Mouse (Mus musculus) E14TG2a.4 (cell line): ENCODE measurements around the gene Ythdf2.
A peak's percentile ranks its signal among the peaks of the same experiment; 100 is the strongest.

Source experiments
- H3K27me3 ChIP-seq: 2 replicates; pipeline ENCODE4 v1.6.1; 2014; ENCODE audit warnings: low read length, control low read depth; ENCODE audit not compliant: insufficient read depth
- H3K36me3 ChIP-seq: 2 replicates; pipeline ENCODE4 v1.6.1; 2014; ENCODE audit warnings: low read length, control low read depth; ENCODE audit not compliant: insufficient read depth
- H3K4me1 ChIP-seq: replicated peaks from 2 replicates; pipeline ENCODE4 v1.6.1; 2014; ENCODE audit warnings: low read depth, low read length, control low read depth
- H3K4me3 ChIP-seq: replicated peaks from 2 replicates; pipeline ENCODE4 v1.5.1; 2014; ENCODE audit warnings: mild to moderate bottlenecking, low read length
- H3K9me3 ChIP-seq: 2 replicates; pipeline ENCODE4 v1.6.1; 2014; ENCODE audit warnings: low read length, control low read depth
- CTCF ChIP-seq: conservative IDR thresholded peaks from 2 replicates; pipeline ENCODE4 v1.5.1; 2014; ENCODE audit warnings: low read length
- NANOG ChIP-seq: IDR thresholded peaks from 2 replicates; pipeline ENCODE4 v1.6.1; 2014; ENCODE audit warnings: borderline replicate concordance, low read length, mixed read lengths
- POU5F1 ChIP-seq: IDR thresholded peaks from 2 replicates; pipeline ENCODE4 v1.6.1; 2014; ENCODE audit warnings: low read length, borderline replicate concordance

The Ythdf2 gene

DNA sequence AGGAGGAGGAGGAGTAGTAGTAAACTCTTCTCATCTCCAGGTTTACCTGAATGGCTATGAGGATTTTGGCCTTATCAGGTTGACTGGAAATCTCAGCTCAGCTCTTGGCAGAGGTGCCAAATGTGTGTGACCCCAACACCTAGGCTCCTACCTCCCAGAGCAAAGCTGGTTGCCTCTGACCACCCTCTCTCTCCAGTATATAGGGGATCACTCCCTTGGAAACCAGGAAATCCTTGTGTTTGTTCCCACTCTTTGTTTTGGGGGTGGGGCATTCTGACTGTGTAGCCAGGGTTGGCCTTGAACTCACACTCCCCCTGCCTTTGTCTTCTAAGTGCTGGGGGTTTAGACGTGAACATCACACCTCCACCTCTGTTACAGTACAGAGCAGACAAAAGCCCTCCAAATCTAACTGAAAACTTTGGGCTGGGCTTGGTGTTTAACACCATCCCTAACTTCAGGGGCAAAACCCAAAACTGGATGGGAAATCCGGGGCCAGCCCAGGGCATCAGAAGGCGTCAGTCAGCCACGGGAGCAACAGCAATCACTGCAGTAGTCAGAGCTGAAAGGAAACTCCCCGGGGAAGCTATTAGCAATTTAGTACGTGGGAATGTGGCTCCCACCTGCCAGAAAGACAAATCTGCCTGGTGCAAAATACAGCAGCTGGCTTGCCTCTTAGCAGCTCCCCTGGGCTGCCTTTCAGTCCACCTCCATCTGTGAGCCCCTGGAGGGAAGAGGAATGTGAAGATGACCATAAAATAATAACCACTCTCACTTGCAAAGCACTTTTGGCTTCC, 57.0 kb downstream of the Ythdf2 start:
- TF ChIP-seq CTCF (no peak), NANOG (peak; percentile 100), POU5F1 (no peak)

GRCm38 (mm10) chr4:132151673-132152072, 60.4 kb downstream of the Ythdf2 start:
- TF ChIP-seq CTCF (no peak), POU5F1 (no peak), NANOG (no peak)
- peaks cover 25% of the 10 kb centered on the region for H3K4me1 ChIP-seq
- no peak overlapping the region for H3K4me3 ChIP-seq
- H3K9me3 ChIP-seq = peaks cover 4% of the 10 kb centered on the region
- peaks cover 47% of the 10 kb centered on the region for H3K27me3 ChIP-seq
- no peaks in the 10 kb centered on the region for H3K36me3 ChIP-seq

More for the DNA sequence above, 57.0 kb downstream of the Ythdf2 start:
- H3K36me3 ChIP-seq = no peaks in the 10 kb centered on the region
- no peak overlapping the region for H3K4me3 ChIP-seq
- peaks cover 9% of the 10 kb centered on the region for H3K9me3 ChIP-seq
- H3K27me3 ChIP-seq = peaks cover 60% of the 10 kb centered on the region
- peaks cover 37% of the 10 kb centered on the region for H3K4me1 ChIP-seq

GRCm38 (mm10) chr4:132146201-132146600, 65.9 kb downstream of the Ythdf2 start:
- TF ChIP-seq POU5F1 = no peak
- peak; percentile 19 for TF ChIP-seq CTCF
- peaks cover 18% of the 10 kb centered on the region for H3K4me1 ChIP-seq
- H3K27me3 ChIP-seq = peaks cover 77% of the 10 kb centered on the region
- H3K9me3 ChIP-seq = no peaks in the 10 kb centered on the region
- H3K36me3 ChIP-seq = no peaks in the 10 kb centered on the region
- no peak overlapping the region for H3K4me3 ChIP-seq

DNA sequence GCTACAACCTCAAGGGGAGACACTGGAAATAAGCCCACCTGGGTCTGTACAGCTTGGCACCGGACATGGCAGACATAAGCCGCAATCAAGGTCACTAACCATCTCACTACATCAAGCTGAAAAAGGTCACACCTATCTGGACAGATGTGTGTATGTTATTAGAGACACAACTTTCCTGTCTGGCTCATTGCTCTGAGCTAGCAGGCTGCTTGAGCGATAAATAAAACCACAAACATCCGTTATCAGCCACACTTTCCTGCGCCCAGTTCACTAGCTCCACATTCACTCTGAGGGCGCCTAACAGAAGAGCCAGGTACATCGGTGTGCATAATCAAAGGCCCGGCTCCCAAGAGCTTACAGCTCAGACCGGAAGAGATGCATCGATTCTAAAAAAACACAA, 67.0 kb downstream of the Ythdf2 start:
- TF ChIP-seq CTCF (no peak), POU5F1 (no peak), NANOG (no peak)
- H3K9me3 ChIP-seq = no peaks in the 10 kb centered on the region
- H3K27me3 ChIP-seq = peaks cover 77% of the 10 kb centered on the region
- no peaks in the 10 kb centered on the region for H3K36me3 ChIP-seq
- peaks cover 23% of the 10 kb centered on the region for H3K4me1 ChIP-seq
- peak overlapping the region; percentile 77; the same call in 1 of the 2 replicates for H3K4me3 ChIP-seq

DNA sequence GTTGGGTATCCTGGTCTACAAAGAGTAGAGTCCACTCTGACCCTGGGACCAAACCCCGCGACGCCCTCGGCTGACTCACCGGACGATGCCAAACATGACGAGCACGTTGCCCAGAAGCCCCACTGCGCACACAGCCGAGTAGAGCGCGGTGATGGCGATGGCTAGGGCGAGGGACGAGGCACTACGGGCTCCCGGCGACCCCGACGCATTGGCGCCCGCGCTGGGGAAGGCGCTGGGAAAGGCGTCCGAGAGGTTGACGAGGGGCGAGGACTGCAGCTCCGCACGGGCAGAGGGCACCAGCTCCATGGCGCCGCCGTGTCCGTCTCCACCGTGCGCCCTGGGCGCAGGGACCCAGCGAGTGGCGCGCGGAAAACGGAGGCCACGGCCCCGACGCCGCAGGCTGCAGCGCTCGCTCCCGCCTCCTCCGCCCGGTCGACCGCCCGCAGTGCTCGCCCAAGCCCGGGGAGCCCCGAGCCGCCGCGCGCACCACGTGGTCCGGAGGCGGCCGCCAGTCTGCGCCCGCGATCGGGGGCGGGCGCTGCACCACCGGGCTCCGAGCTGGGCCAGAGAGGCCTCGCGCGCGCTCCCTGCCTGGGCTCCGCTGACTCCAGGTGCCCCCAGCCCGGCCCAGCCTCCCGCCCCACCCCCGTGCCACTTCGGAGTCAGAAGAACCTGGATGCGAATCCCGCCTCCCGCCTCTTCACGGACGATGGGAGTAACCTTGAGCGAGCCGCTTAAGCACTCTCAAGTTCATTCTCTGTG, 67.8 kb downstream of the Ythdf2 start, which contains the start of gene Oprd1:
Gene Oprd1 (minus strand): TSS at position 407 of the 762 bp plus-strand sequence.
- Histone ChIP-seq H3K4me3 (peak within 1 kb of the TSS; percentile 77), H3K36me3 (no peaks in the 10 kb centered on the region), H3K9me3 (no peaks in the 10 kb centered on the region), H3K4me1 (peaks cover 23% of the 10 kb centered on the region), H3K27me3 (peaks cover 76% of the 10 kb centered on the region)
- TF ChIP-seq POU5F1 = no peak
- no peak for TF ChIP-seq NANOG
- TF ChIP-seq CTCF = no peak

DNA sequence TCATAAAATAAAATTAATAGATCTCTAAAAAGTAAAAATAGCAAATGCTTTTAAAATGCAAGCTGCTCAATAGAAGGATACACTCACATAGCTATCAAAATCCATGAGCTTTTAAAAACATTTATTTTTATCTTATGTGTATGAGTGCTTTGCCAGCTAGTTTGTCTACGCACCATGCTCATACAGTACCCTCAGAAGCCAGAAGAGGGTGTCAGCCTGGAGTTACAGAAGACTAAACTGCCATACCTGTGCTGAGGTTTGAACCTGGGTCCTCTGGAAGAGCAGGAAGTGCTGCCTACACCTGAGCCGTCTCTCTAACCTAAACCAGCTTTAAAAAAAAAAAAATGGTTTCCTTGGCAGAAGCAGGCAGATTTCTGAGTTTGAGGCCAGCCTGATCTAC, 73.5 kb downstream of the Ythdf2 start:
- no peak overlapping the region for H3K4me3 ChIP-seq
- TF ChIP-seq CTCF (peak; percentile 94), NANOG (no peak)
- peaks cover 40% of the 10 kb centered on the region for H3K4me1 ChIP-seq
- H3K9me3 ChIP-seq = no peaks in the 10 kb centered on the region
- H3K27me3 ChIP-seq = peaks cover 42% of the 10 kb centered on the region
- no peaks in the 10 kb centered on the region for H3K36me3 ChIP-seq

GRCm38 (mm10) chr4:132137013-132137412, 75.1 kb downstream of the Ythdf2 start:
- H3K9me3 ChIP-seq = no peaks in the 10 kb centered on the region
- no peaks in the 10 kb centered on the region for H3K36me3 ChIP-seq
- no peak overlapping the region for H3K4me3 ChIP-seq
- H3K27me3 ChIP-seq = peaks cover 26% of the 10 kb centered on the region
- no peak for TF ChIP-seq POU5F1
- TF ChIP-seq NANOG = no peak
- no peak for TF ChIP-seq CTCF
- peaks cover 51% of the 10 kb centered on the region for H3K4me1 ChIP-seq
